Mouse (Mus musculus) thymus, adult 2 months (tissue): ENCODE results near the gene Nts.

Experiments used
- CTCF ChIP-seq: fragments of 200-500 bp; IDR thresholded peaks from 2 replicates; pipeline ENCODE4 v1.5.1; 2012; ENCODE audit warnings: mild to moderate bottlenecking, control low read depth, low read length, moderate library complexity, borderline replicate concordance; ENCODE audit not compliant: control insufficient read depth, poor library complexity, insufficient read depth; ENCODE audit errors: extremely low read depth
- POLR2A ChIP-seq: fragments of 200-500 bp; IDR thresholded peaks from 2 replicates; pipeline ENCODE4 v1.6.1; 2012; ENCODE audit warnings: mild to moderate bottlenecking, low read length, control low read depth, moderate library complexity; ENCODE audit not compliant: control insufficient read depth, poor library complexity, insufficient read depth; ENCODE audit errors: extremely low read depth

DNA sequence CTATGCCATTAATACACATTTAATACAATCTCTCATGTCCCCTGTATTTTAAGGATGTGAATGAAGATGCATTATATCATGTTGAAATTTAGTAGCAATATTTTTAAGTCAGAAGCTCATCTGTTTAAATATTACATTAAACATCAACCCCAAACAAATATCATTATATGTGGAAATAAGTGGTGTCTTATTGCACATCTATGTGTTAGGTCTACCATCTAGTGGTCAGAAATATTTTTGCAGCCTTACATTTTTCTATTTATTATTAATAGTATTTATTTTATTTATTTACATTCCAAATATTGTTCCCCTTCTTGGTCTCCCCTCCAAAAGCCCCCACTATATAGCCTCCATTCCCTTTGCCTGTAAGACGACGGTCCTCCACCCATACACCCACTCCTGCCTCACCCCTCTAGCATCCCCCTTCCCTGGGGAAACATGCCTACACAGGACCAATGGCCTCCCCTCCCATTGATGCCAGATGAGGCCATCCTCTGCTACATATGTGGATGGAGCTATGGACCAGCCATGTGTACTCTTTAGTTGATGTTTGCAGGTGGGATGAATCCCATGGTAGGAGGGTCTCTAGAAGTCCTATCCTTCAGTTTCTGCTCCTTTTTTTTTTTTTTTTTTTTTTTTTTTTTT is 45.3 kb downstream of the Nts start:
- no peak for TF ChIP-seq CTCF
- TF ChIP-seq POLR2A, result no peak
